Comparison of ENCODE assay signal across 15 mouse cellular contexts in genomic region chr1:190656089-190656488, GRCm38 (mm10).
DNase-seq lines count a peak whose midpoint lies in the region; ATAC-seq lines count a peak whose summit lies in the region.
"Had no signal": no experiment of that assay in that cellular context is flagged by ENCODE, and none has a peak within 500 bp of the region (broad histone marks: within the 10 kb centered on the region; RNA-seq: fewer than 3 reads in every experiment).

No protein-coding gene starts in this region.

- no peak overlapping the region for H3K9ac ChIP-seq in forebrain, embryonic 13.5 days
- H3K9ac ChIP-seq in forebrain, embryonic 16.5 days (replicated peaks; ENCODE audit: low read depth, low read length), result no peak overlapping the region
- H3K9ac ChIP-seq: embryonic facial prominence, embryonic 12.5 days; heart, embryonic 12.5 days had no signal

- no peaks in the 10 kb centered on the region for H3K9me3 ChIP-seq in forebrain, embryonic 13.5 days (replicated peaks)
- no peaks in the 10 kb centered on the region for H3K9me3 ChIP-seq in forebrain, embryonic 16.5 days (ENCODE audit: control insufficient read depth, low read length)
- H3K9me3 ChIP-seq: embryonic facial prominence, embryonic 12.5 days; heart, embryonic 12.5 days had no signal

- 0 out of 2 replicates have a peak overlapping the region, but pooled peaks have one; percentile 74 for H3K27ac ChIP-seq in forebrain, embryonic 13.5 days
- no peak overlapping the region for H3K27ac ChIP-seq in forebrain, embryonic 16.5 days (ENCODE audit: low read length)
- H3K27ac ChIP-seq: embryonic facial prominence, embryonic 12.5 days had no signal

- H3K4me1 ChIP-seq in forebrain, embryonic 13.5 days, result peaks cover 52% of the 10 kb centered on the region
- peaks cover 37% of the 10 kb centered on the region for H3K4me1 ChIP-seq in forebrain, embryonic 16.5 days (replicated peaks; ENCODE audit: control insufficient read depth, insufficient read depth, low read length)

- H3K4me3 ChIP-seq in forebrain, embryonic 13.5 days, result no peak overlapping the region
- H3K4me3 ChIP-seq in forebrain, embryonic 16.5 days (replicated peaks; ENCODE audit: low read length), result no peak overlapping the region
- H3K4me3 ChIP-seq: embryonic facial prominence, embryonic 12.5 days; heart, embryonic 12.5 days had no signal

- H3K36me3 ChIP-seq in forebrain, embryonic 13.5 days (ENCODE audit: poor library complexity, severe bottlenecking), result no peaks in the 10 kb centered on the region
- H3K36me3 ChIP-seq in forebrain, embryonic 16.5 days (ENCODE audit: control insufficient read depth, insufficient read depth), result no peaks in the 10 kb centered on the region
- H3K36me3 ChIP-seq: embryonic facial prominence, embryonic 12.5 days; heart, embryonic 12.5 days had no signal

- H3K27me3 ChIP-seq in forebrain, embryonic 13.5 days, result 0 out of 2 replicates have a peak, but pooled peaks cover 4% of the 10 kb centered on the region
- no peaks in the 10 kb centered on the region for H3K27me3 ChIP-seq in forebrain, embryonic 16.5 days (replicated peaks; ENCODE audit: control insufficient read depth, insufficient read depth, low read length)
- H3K27me3 ChIP-seq: embryonic facial prominence, embryonic 12.5 days; heart, embryonic 12.5 days had no signal

- DNase-seq in kidney, postnatal 10 days, result peak; percentile 4
- DNase-seq in kidney, postnatal 36 days, result no peak
- DNase-seq in testis, postnatal 10 days (ENCODE audit: low spot score), result peak; percentile 30
- DNase-seq in testis, postnatal 14 days (ENCODE audit: low spot score), result no peak
- no peak for DNase-seq in gastrocnemius, postnatal 25 days
- DNase-seq: adrenal gland, postnatal 25 days; lung, postnatal 10 days; thymus, adult 2 months had no signal

- no peak for ATAC-seq in forebrain, embryonic 13.5 days
- no peak for ATAC-seq in forebrain, embryonic 16.5 days
- ATAC-seq: activated CD4-positive, CD25-positive, alpha-beta regulatory T cell, adult 4 months; intestine, postnatal 0 days; Patski had no signal

- 66% methylated on average over 9 of the region's 9 CpGs for WGBS in forebrain, embryonic 13.5 days
- 48% methylated on average over 9 of the region's 9 CpGs for WGBS in forebrain, embryonic 16.5 days

- H3K4me2 ChIP-seq in forebrain, embryonic 13.5 days, result no peak overlapping the region
- no peak overlapping the region for H3K4me2 ChIP-seq in forebrain, embryonic 16.5 days (ENCODE audit: low read length)
- H3K4me2 ChIP-seq: embryonic facial prominence, embryonic 12.5 days; heart, embryonic 12.5 days had no signal

Comparison
In these comparisons a context has a peak if more than half of its experiments do, and no peak if none do; other contexts are left out.
1. DNase-seq: peak in kidney, postnatal 10 days (single experiment) and testis, postnatal 10 days (single experiment); none in kidney, postnatal 36 days (0 of 2), testis, postnatal 14 days (single experiment) and gastrocnemius, postnatal 25 days (single experiment).